Mouse (Mus musculus) frontal cortex, postnatal 10 days (tissue): Measurements from ENCODE around the gene Gpr62.

ENCODE experiments used
- DNase-seq, 2 experiments: peaks; one replicate each; pipeline ENCODE4 v3.0.0; 2022; ENCODE audit warnings: low spot score in 2 of 2, mixed read lengths in 1 of 2

Gene Gpr62

GRCm38 (mm10) chr9:106465571-106466200, at the start of gene Gpr62:
Gene Gpr62, minus strand, starts transcription at chr9:106465938.
- DNase-seq: no peak

DNA sequence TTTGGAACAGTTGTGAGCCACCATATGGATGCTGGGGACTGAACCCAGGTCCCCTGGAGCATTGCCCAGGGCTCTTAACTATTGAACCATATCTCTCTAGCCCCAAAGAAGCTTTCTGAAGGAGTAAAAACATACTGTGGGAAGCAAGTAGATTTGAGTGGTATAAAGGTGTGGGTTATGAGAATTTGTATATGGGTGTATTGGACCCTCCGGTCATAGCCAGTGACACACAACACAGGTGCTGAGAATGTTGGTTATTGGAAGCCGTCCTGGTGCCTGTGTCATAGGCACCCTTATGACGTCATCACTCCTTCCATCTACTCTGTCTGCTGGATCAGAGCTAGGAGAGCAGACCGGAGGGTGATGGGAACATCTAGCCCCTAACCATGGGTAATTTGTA, 48.5 kb upstream of the Gpr62 start, which contains the start of gene Iqcf5:
Gene Iqcf5, plus strand, starts transcription at position 301 of the 400 bp plus-strand sequence.
- no peak for DNase-seq

GRCm38 (mm10) chr9:106513566-106513965, 47.8 kb upstream of the Gpr62 start:
- DNase-seq: no peak

- no peak for DNase-seq
These were observed 47.2 kb upstream of the Gpr62 start for GRCm38 (mm10) chr9:106512729-106513450.

DNA sequence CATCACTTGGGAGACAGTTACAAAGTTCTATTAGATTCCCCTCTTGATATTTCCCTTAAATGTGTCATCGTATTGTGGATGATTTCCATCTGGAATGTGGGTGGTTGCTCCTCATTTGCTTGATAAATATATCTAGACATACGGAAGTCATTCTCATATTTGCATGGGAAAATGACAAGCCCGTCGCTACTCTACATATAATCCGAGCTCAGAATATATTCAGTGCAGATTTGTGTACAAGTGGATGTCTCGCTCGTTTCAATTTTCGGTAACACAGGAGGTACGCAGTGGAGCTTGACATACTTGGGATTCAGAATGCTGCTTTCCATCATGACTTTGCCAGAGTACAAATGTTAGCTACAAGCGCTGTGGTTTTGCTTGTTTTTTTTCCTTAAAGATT, 43.6 kb upstream of the Gpr62 start:
- DNase-seq: no peak

DNA sequence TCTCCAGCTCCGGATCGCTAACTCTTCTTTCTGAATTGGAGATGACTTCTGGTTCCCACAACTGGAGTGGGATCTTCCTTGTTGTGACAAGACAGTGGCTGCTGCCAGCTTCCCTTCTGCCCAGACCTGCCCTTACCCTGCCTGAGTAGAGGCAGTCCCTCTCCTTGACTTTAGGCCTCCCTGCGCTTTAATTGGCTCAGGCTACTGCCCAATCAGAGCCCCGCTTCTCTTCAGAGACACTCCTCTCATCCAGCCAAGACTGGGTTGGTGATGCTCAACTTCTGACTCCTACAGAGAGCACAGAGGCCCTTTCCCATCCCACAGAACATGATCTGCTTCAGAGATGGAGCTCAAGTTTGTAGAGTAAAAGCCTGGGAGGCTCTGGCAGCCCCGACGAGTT, 38.5 kb upstream of the Gpr62 start:
- DNase-seq: no peak

DNA sequence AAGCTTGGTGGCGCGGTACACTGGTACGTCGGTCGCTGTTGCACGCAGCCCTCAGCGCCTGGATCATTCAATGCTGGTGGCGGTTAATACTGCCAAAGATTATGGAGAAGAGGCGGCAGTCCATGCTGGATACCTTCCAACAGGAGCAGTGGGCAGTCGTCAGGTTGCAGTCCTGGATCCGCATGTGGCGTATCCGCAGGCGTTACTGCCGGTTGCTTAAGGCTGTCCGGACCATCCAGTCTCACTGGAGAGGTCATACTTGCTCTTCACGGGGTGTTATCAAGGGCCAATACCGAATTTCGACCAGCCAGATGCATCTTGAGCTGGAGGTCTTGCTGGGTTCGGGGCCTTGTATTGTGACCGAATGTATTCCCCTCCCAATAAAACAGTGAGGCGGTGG, 36.1 kb upstream of the Gpr62 start:
- no peak for DNase-seq

GRCm38 (mm10) chr9:106499667-106500066, 33.9 kb upstream of the Gpr62 start, which contains the start of gene Iqcf1:
Gene Iqcf1, plus strand, starts transcription at chr9:106499967.
- DNase-seq: no peak

DNA sequence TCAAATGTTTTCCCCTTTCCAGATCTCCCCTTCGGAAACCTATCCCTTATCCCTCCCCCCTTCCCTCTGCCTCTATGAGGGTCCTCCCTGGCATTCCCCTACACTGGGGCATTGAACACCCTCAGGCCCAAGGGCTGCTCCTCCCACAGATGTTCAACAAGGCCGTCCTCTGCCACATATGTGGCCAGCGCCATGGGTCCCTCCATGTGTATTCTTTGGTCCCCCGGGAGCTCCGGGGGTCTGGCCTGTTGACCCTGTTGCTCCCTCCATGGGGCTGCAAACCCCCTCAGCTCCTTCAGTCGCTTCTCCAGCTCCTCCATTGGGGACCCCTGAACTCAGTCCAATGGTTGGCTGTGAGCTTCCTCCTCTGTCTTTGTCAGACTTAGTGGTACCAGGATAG, 21.9 kb upstream of the Gpr62 start:
- peak; percentile 1 to 3 for DNase-seq

DNA sequence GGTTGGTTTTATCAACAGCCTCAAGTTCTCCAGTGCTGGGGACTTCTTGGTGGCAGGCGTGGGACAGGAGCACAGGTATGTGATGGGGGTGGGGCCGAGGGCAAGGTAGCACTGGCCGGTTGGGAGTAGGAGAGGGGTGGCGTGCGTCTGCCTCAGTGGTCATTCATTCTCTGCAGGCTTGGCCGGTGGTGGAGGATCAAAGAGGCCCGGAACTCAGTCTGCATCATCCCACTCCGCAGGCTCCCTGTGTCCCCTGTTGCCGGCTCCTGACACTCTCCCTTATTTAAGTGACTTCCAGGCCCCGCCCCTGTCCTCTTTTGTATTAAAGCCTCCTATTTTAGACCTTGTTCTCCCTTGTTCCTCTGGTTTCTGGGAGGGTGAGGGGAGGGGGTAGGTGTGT, 19.3 kb upstream of the Gpr62 start:
- DNase-seq: peak; percentile 3 to 5

DNA sequence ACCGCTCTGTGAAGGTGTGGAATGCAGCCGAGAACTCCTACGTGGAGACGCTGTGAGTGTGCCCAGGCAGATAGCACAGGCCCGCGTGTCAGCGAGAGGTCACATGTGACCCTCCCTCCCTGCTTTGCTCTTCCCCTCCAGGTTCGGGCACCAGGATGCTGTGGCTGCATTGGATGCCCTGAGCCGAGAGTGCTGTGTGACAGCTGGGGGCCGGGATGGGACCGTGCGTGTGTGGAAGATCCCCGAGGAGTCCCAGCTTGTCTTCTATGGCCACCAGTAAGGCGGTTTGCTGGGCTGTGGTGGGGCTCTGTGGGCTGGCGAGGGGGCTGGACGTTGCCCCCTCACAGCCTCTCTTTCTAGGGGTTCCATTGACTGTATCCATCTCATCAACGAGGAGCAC, 17.9 kb upstream of the Gpr62 start:
- DNase-seq: peak in 1 of 2 experiments; percentile 2

DNA sequence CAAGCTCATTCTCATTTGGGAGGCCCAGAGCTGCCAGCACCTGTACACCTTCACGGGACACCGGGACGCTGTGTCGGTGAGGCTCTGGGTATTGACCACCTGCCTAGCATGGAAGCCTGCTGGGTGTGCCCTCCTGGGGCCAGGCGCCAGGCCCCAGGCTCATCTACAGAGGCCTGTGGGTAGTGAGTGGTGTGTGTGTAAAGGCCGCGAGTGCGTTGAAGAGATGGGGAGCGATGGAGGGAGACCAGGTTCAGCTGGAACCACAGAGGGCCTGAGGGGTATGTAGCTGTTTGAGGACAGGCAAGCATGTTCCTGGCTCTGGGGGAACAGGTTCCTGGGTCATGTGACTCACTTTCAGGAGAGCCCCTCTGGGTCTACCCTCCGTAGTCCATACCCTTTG, 17.4 kb upstream of the Gpr62 start:
- DNase-seq: peak in 1 of 2 experiments; percentile 3

DNA sequence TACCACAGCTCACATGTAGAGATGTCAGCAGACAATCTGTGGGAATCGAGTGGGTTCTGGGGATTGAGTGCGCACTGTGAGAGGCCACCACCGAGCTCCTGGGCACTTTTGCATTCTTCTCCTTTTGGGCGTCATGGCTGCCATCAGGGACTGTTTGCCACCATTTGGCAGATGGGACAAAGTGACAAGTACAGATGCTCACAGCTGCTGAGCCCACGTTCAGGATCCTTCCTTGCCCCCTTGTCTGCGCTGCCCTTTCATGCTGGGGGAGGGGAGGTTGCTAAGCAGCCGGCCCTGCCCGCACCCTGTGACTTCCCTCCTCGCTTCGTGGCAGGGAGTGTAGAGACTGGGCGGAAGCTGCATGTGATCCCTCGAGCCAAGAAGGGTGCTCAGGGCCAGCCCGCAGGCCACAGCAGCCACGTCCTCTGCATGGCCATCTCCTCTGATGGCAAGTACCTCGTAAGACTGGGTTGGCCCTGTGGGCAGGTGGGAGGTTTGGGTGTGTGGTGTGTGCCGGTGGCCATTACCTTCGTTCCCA, 16.9 kb upstream of the Gpr62 start:
- DNase-seq: peak; percentile 5 to 11

DNA sequence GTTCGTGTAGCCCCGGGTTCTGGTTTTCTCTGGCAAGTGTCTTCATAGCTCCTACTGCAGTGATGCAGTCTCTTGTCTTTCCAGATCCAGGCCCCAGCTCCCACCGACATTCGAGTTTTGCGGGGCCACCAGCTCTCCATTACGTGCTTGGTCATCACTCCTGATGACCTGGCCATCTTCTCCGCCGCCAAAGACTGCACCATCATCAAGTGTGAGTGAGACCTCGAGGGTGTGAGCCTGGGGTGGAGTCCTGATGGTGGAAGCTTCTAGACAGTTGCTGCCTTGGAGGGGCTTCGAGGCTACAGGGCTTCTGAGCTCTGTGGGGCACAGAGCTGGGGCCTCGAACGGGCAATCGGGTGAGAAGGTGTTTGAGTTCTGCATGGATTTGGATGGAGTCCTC, 15.9 kb upstream of the Gpr62 start:
- DNase-seq: peak; percentile 4

- DNase-seq: peak in 1 of 2 experiments; percentile 5
These were observed 15.3 kb upstream of the Gpr62 start for GRCm38 (mm10) chr9:106481075-106481474.

- peak in 1 of 2 experiments; percentile 4 for DNase-seq
These were observed 14.8 kb upstream of the Gpr62 start for GRCm38 (mm10) chr9:106480541-106480940.

GRCm38 (mm10) chr9:106478101-106478500, 12.4 kb upstream of the Gpr62 start:
- peak; percentile 3 to 5 for DNase-seq

DNA sequence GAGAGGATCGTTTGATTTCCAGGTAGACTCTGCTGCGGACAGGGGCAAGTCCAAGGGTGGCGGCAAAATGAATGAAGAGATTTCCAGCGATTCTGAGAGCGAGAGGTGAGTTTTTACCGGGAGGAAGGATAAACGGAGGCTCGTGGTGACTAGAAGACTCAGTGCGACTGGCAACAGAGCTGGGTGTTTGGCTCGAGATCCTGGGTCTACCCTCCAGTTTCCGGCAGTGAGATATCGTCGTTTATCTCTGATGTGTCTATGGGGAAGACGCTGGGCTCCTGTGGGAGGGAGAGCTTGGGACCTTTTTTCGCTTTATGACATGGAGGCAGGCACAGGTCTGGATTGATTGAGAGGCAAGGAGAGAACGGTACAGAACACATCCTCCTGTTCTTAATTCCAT, 11.9 kb upstream of the Gpr62 start:
- DNase-seq: no peak

DNA sequence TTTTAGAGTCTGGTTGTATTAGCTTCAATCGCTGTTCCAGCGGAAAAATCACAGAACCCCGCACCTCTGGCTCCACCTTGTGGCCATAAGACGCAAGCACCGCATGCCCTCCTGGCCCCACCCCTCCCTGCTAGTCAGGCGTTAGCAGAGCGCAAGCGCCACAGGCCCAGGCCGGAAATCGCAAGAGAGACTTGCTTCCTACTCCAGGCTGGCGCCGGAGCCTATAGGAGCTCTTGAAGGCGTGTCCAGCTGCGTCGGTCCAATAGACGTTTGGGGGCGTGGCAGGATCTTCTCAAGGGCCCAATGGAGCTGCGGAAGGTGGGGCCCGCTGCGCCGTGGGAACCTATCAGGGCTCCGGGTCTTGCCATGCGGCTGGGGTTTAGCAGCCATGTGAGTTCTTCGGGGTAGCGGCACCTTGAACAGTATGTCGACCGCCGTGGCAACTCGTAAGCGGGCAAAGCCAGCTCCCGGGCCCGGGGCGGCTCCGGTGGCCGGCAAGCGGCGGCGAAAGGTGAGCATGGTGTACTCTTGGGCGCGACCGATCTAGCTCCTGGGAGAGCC, 11.3 kb upstream of the Gpr62 start, which contains the start of gene Parp3:
Gene Parp3, minus strand, starts transcription at position 26 of the 561 bp plus-strand sequence.
- peak; percentile 99 to 100 for DNase-seq

DNA sequence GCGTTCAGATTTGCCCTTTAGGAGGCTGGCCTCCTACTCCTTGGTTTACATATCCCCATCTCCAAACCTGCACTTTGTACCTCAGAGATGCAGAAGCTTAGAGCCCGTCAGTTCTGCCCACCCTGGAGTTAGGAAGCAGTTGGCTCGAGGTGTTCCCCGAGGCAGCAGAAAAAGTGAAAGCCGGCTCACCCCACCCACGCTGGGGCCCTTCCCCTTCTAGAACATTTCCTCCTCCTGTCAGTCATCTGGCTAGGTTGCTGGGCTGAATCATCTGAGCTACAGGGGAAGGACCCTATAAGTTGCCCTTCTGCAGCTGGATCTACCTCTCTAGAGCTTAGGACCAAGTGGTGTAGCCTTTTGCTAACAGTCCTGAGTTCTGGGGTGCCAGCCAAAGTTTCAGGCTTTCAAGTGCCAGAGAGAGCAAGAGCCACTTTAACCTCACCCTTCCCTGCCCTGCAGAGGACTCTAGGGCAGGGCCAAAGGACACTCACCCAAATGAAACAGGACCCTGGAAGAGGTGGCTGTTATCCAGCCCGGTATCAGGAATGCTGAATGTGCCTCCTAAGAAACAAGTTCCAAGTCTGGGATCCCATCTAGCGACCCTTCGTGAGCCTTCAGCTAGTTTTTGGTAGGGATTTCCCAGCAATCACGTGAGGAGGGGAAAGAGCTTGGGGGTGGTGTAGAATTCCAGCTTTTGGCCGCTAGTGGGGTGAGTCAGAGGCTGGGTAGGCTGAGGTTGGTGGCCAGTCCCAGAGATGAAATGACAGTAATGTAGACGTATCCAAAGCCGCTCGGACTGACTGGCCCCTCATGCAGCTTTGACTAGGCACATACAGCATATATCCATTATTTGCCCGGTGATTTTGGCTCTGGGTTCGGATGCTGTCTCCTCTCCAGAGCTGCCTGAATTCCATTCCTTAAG, 10.5 kb upstream of the Gpr62 start:
- DNase-seq: peak; percentile 25 to 34

DNA sequence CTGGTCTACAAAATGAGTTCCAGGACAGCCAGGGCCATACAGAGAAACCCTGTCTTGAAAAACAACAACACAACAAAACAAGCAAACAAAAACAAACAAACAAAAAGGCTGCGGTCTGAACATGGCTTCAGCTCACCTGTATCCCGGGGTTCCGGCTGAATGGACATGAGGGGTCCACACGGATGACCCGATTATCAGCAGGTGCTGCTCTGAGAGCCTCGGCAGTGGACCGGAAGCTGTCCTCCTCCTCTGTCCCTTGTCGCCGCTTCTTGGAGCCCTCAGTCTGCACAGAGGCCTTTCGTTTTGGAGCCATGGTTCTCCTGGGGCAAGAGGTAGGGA, 9.9 kb upstream of the Gpr62 start, which contains the start of gene Rrp9:
Gene Rrp9, plus strand, starts transcription at position 301 of the 339 bp plus-strand sequence.
- DNase-seq: peak; percentile 7 to 13
